Mouse (Mus musculus) c-Kit-positive CD71-positive TER-119-positive erythroid progenitor cells, embryonic 14.5 days (primary cell): Measurements from ENCODE around the gene Lctl.

Experiments
- DNase-seq: peaks from one replicate; pipeline ENCODE4 v3.0.0-alpha.2; 2013; ENCODE audit warnings: low spot score

Gene Lctl

GRCm38 (mm10) chr9:64116876-64117275, at the start of gene Lctl:
Gene Lctl, plus strand, starts transcription at chr9:64117147.
- DNase-seq, result no peak

GRCm38 (mm10) chr9:64067787-64068186, 49.2 kb upstream of the Lctl start:
- no peak for DNase-seq

DNA sequence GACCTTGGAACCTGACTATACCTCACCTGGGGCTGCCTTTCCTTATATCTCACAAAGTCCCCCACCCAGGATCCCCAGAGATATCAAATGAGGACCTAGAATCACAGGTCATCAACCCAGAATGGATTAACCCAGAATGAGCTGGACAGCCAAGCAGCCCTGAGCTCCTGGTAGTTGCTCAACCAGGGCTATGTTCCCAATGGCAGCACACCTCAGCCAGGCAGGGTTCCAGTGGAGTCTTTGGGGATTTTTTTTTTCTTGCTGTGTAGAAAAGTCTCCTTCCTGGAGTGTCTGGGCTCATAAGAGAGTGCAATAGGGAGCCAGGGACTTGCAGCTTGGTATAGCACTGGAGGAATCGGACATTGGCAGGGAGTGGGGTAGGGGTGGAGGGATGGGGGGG, 48.4 kb upstream of the Lctl start:
- DNase-seq, result no peak

GRCm38 (mm10) chr9:64069131-64069530, 47.8 kb upstream of the Lctl start:
- DNase-seq, result no peak

DNA sequence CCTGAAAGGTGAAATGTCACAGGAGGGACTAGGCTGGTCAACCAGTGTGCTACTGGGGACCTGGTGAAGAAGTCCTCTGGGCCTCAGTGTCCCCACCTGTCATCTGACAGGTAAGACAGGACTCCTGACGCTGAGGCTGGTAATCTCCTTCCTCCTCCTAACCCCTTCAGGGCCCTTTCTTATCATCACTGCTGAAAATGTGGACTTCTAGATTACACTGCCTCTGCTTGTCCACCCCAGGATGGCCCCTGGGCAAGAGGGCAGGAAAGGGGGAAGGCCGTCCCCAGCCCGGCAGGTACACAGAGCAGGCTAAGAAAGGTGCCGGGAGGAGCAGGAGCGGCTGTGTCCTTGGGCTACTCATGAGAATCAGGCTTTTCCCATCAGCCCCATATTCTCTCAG, 46.3 kb upstream of the Lctl start:
- peak; percentile 65 for DNase-seq

- DNase-seq, result no peak
These were observed 42.1 kb upstream of the Lctl start for GRCm38 (mm10) chr9:64074831-64075230.

DNA sequence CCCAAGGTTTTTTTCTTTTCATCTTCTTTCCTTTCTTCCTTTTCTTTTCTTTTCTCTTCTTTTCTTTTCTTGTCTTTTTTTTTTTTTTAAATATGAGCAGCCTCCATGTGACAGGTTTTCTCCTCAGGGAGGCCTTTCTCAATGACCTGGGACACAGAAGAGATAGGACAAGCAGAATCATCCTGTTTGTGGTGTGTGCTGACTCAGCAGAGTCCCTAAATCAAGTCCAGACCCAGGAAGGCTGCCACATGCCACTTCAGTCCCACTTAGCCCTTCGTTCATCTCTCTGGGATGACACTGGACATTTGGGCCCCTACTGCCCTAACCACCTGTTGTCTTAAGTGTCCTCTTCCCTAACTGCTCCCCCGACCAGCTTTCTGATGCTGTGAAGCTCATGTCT, 40.5 kb upstream of the Lctl start:
- no peak for DNase-seq

DNA sequence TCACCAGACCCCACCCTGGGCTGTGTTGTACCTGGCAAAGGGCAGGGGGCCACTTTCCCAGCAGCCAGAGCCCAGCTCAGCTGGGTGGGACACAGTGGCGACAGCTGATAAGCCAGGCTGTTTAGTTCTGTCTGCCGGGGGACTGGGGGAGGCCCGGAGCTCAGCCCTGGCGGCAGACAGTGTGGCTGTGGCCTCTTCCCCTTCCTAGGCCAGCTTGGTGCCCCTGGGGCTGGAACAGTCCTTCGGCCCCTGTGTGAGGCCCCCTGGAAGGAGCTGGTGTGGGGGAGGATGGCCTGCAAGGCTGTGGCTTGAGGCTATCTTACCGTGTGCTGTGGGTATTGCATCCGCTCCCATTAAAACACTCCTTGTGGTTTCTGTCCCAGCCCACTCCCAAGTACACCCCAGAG, 38.6 kb upstream of the Lctl start:
- DNase-seq, result no peak

DNA sequence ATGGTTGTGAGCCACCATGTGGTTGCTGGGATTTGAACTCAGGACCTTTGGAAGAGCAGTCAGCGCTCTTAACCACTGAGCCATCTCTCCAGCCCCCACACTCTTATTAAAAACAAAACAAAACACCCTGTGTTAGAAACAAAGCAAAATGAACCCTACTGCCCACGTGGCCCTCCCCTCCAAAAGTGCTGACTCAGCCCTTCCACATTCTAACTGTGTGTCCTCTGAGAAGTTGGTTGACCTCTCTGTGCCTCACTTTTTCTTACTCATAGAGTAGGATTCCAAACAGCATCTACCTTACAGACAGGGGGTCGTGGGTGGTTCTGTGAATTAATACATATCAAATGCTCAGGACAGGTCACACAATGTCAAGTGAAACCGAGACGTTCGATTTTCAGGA, 37.0 kb upstream of the Lctl start:
- DNase-seq, result no peak

DNA sequence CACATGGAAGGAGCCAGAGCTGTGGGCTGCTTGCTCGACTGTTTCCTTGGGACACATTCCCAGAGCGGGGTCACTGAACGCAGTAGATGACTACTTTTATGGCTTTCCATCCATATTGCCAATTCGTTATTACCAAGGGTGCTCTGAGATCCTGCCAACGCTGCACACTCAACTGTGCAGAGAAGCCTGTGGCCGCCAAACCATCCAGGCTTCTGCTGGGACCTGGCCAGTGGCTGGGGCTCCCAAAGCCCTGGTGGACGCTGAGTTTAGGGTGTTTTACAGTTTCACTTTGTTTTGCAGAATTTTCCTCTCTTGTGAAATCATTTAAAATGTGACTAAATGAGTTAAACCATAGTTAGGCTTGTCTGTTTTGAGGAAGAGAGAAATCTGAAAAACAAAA, 32.7 kb upstream of the Lctl start:
- DNase-seq, result no peak

DNA sequence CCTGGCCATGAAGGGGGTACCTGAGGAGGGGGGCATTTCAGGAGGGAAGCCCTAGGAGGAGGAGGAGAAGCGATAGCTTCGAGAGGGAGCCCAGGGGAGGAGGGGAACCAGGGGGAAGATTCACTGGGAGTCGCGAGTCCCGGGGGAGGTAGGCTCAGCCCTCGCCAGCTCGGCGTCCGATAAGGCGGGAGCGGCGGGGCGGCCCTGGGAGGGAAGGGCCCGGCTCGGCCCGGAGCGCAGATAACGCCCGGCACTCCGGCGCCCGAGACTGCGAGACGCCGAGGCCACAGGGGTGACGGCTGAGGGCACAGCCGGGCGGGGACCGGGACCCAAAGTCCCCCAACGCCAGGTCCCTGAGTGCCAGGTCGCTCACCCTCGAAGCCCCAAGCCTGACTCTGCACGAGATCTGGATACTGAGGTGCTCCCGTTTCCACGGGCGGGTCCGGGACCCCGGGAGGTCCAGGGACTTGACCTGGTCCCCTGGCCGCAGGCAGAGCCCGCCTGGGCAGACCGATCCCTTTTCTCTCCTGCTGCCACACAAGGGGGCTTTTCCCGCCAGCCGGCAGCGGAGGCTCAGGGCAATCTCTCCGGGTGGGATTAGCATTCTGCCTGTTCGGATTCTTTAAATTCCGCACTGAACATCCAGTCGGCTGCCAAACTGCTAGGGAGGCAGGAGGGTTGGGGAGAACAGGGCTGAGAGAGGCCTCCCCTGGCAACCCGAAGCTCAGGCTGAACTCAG, 32.1 kb upstream of the Lctl start:
- DNase-seq, result peak; percentile 70

DNA sequence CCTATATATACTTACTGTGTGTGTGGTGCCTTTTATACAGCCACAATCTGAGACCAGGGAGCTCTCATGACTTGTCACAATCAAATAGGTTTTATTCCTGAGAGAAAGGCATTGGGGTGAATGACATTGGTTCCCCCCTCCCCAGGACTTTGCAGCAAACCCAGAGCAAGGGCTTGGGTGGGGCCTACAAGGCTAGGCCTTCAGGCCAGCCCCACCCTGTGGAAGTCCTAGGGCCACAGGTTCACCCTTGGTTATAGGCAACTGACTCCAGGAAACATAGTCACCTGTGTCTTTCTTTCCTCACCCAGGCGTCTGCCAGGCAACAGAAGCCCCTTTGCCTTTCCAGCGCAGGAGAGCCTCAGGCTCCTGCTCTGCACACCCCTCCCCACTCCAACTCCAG, 31.0 kb upstream of the Lctl start:
- DNase-seq, result no peak

- no peak for DNase-seq
These were observed 30.4 kb upstream of the Lctl start for GRCm38 (mm10) chr9:64086543-64086942.

DNA sequence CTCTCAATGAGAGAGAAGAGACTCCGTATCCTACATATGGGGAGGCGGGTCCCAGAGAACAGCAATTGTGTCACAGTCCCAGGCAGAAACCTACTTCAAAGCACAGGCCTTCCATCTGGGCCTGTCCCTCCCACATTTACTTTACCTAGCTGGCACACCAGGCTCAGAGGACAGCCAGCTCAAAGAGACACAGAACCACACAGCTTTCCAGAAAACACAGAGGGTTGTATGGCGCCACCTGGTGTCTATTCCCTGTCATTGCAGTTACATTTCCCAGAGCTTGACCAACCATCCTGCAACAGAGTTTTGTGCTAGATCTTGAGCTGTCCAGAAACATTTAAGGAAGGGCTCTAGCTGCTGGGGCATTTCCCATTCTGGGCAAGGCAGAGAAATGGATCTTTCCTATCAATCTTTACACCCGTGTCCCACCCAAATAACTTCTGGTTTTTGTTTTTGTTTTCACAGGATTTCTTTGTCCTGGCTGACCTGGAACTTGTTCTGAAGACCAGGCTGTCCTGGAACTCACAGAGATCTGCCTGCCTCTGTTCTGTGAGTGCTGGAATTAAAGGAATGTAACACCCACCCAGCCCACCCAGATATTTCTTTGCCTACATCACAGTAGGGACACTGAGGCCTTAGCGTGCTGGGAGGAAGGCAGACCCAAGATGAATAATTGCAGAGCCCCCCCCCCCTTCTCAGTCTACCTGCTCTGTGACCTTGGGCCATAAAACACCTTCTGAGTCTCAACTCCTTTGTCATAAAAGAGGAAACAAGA, 29.3 kb upstream of the Lctl start:
- DNase-seq, result peak; percentile 79

DNA sequence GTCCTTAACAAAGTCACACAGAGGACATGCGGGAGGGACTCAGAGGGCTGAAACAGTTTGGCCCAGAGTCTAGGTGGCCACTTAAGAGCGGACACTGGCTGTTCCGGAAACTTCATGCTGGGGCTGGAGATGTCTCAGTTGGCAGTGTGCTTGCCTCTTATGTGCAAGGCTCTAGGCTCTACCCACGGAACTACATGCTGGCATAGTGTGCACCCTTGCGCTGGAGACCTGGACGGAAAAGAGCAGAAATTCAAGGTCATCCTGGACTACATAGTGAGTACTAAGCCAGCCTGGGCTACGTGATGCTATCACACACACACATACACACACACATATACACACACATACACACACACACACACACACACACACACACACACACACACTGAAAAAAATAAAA, 28.6 kb upstream of the Lctl start:
- no peak for DNase-seq

GRCm38 (mm10) chr9:64089004-64089403, 27.9 kb upstream of the Lctl start:
- DNase-seq, result no peak

DNA sequence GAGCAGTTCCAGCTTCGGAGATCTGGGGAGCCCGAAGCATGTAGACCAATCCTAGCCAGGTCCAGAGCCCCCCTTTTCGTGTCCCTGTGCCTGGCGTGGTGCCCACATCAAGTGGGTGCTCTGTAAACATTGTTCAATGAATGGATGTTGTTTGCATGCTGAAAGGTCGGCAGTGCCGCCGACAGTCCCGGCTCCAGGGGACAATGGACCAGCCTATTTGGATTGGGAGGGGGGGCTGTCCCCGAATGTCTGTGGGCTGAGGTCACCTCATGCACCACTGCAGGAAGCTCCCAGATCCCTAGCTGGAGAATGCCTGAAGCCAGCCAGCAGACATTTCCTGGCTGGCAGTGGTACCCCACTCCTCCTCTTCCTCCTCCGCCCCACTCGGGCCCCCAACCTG, 22.9 kb upstream of the Lctl start:
- DNase-seq, result no peak

GRCm38 (mm10) chr9:64098282-64098681, 18.7 kb upstream of the Lctl start:
- no peak for DNase-seq

DNA sequence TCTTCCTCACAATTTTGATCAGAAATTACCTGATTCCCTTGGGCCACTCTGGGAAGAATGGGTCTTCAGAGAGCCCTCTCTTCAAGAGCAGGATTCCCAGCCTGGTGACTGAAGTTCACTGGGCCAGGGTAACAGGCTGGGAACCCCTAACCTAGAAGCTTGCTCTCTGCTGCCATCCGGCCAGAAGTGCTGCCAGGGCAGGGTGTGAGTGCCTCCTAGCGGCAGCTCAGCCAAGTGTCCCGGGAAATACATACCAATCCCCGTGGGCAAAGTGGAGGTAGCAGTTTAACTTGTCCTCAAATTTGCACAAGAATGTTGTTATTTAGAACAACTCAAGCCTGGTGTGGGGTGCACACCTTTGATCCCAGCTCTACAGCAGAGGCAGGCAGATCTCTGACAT, 16.5 kb upstream of the Lctl start:
- peak; percentile 65 for DNase-seq

DNA sequence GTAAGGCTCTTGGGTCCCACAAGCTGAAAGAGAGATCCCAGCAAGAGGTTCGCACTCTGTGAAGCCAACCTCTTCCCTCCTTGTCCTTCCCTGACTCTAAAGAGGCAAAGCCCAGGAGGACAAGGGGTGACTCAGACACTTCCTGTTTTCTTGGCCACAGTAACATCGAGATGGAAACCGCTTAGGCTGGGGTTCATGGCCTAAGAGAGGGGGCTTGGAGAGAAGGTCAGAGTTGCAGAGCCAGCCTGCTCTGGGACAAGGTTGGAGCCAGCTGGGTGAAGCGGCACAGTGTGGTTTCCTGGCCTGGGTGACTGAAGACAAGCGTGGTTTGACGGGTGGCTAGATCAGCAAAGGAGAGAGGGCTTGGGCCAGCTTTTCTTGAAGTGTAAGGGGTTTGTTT, 11.6 kb upstream of the Lctl start:
- DNase-seq, result no peak

- no peak for DNase-seq
These were observed 6.4 kb upstream of the Lctl start for GRCm38 (mm10) chr9:64110502-64110901.

GRCm38 (mm10) chr9:64114646-64115045, 2.3 kb upstream of the Lctl start:
- no peak for DNase-seq

DNA sequence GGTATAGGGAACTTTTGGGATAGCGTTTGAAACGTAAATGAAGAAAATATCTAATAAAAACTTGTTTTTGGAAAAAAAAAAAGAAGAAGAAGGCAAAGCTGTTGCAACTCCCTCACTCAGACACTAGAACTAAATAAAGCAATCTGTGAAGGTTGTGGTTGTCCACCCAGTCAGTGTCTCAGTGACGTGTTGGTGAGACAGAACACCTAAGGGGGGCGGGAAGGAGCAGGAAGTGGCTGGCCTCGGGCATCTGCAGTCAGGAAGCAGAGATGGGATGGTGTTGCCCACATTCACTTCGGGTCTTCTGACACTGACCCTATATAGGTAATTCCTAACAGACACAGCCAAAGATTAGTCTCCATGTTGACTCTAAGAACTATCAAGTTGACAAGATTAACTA, 1.2 kb upstream of the Lctl start:
- DNase-seq, result no peak

DNA sequence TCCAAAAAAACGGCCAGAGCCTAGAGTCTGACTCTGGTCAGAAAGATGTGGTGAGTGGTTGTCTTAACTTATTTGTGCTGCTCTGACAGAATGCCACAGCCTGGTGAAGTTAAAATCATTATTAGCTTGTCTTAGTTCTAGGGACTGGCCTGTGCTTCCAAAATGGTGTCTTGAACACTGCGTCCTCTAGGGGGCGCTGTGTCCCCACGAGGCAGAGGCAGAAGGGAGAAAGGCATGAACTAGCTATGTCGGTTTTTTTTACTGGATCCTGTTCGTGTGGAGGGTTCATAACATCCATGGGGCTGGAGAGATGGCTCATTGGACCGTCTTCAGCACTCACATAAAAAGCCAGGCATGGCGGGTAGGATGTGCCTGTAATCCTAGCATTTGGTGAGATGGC, 3.0 kb downstream of the Lctl start:
- peak; percentile 79 for DNase-seq
